Mouse (Mus musculus) lung, adult 2 months (tissue): ENCODE results near the gene Serf2. TPM values are rescaled to one million over a fixed set of nuclear protein-coding genes. Genes with fewer than 3 reads are reported as not detected.

ENCODE experiments used
- DNase-seq: peaks from one replicate; pipeline ENCODE4 v3.0.0; 2022
- H3K4me1 ChIP-seq: fragments of 200-500 bp; 2 replicates; pipeline ENCODE4 v1.6.1; 2011; ENCODE audit warnings: low read length; ENCODE audit not compliant: control insufficient read depth, insufficient read depth
- H3K4me3 ChIP-seq: fragments of 200-500 bp; replicated peaks from 2 replicates; pipeline ENCODE3; 2011; ENCODE audit warnings: low read depth, mild to moderate bottlenecking, control low read depth, low read length; ENCODE audit errors: extremely low read depth
- CTCF ChIP-seq: fragments of 200-500 bp; IDR thresholded peaks from 2 replicates; pipeline ENCODE4 v1.5.1; 2011; ENCODE audit warnings: mild to moderate bottlenecking, low read length, control low read depth; ENCODE audit not compliant: insufficient read depth
- POLR2A ChIP-seq: fragments of 200-500 bp; IDR thresholded peaks from 2 replicates; pipeline ENCODE4 v1.6.1; 2011; ENCODE audit warnings: low read depth, mild to moderate bottlenecking, control low read depth, low read length, borderline replicate concordance; ENCODE audit errors: extremely low read depth
- WGBS: fragments of 180-500 bp; shearing (Covaris S2); methylation state at CpG from one replicate; pipeline ENCODE4 v1.1.7; 2018; 5-methylcytosine and 5-hydroxymethylcytosine counted together
- polyA plus RNA-seq: library from polyadenylated mRNA; depleted of rRNA; stranded (reverse); fragments of >200 nt; gene quantifications from 2 replicates; pipeline ENCODE4 v1.2.3, GENCODE M21; 2012

Serf2 gene
- polyA plus RNA-seq, 1 experiment = 315 TPM

GRCm38 (mm10) chr2:121444178-121444577 lies 4.8 kb upstream of the Serf2 start, which contains the start of gene Ell3:
TSS of gene Ell3 (minus strand) at chr2:121444278.
- TF ChIP-seq POLR2A = no peak
- no peak for TF ChIP-seq CTCF
- H3K4me3 ChIP-seq = no peak within 1 kb of the TSS
- 0 out of 2 replicates have a peak, but pooled peaks cover 2% of the 10 kb centered on the region for H3K4me1 ChIP-seq
- WGBS = 94% methylated on average over 1 of the region's 1 CpGs
- no peak for DNase-seq

DNA sequence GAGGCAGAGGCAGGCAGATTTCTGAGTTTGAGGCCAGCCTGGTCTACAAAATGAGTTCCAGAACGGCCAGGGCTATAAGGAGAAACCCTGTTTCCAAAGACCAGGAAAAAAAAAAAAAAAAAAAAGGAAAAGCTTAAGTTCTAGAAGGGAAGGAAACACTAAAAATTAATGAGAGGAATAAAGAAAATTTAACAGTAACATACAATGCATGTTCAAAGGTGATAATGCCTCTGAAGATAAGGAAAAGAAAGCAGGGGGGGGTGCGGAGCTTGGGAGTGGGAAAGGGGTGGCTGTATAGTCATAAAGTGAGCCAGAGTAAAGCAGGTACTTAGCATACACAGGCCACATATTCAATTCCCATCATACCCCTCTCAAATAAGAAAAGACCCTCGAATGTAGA lies 3.9 kb upstream of the Serf2 start:
- TF ChIP-seq CTCF = no peak
- no peak for TF ChIP-seq POLR2A
- 81% methylated on average over 3 of the region's 3 CpGs for WGBS
- Histone ChIP-seq H3K4me3 (no peak overlapping the region), H3K4me1 (0 out of 2 replicates have a peak, but pooled peaks cover 2% of the 10 kb centered on the region)
- no peak for DNase-seq

GRCm38 (mm10) chr2:121446506-121446905 lies 2.5 kb upstream of the Serf2 start:
- no peak for DNase-seq
- TF ChIP-seq POLR2A (no peak), CTCF (no peak)
- H3K4me1 ChIP-seq = peaks cover 2% of the 10 kb centered on the region; the same call in 1 of the 2 replicates
- WGBS = 85% methylated on average over 4 of the region's 4 CpGs
- H3K4me3 ChIP-seq = no peak overlapping the region

DNA sequence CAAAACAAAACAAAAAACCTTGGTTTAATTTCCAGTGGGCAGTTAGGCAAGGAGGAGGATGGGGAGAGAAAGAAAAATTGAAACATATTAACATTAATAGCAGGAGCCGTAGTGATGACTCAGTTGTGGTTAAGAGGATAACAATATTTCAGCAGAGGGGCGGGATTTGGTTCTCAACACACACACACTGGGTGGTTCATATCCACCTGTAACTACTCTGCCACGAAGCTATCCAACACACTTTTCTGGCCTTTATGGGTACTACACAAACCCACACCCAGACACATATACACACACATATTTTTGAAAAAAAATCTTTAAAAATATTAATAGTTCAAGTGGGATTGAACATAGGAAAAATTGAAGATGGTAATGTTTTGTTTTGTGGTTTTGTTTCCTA lies 2.0 kb upstream of the Serf2 start:
- 74% methylated on average over 3 of the region's 3 CpGs for WGBS
- no peak for DNase-seq
- TF ChIP-seq CTCF = no peak
- Histone ChIP-seq H3K4me3 (no peak overlapping the region), H3K4me1 (peaks cover under 1% of the 10 kb centered on the region; the same call in 1 of the 2 replicates)

- DNase-seq = no peak
- Histone ChIP-seq H3K4me1 (no peaks in the 10 kb centered on the region; the same call in 1 of the 2 replicates), H3K4me3 (peak overlapping the region; percentile 79)
- WGBS = 8% methylated on average over 9 of the region's 9 CpGs
- no peak for TF ChIP-seq POLR2A
- TF ChIP-seq CTCF = no peak
These were observed 859 bp upstream of the Serf2 start for GRCm38 (mm10) chr2:121448136-121448535.

DNA sequence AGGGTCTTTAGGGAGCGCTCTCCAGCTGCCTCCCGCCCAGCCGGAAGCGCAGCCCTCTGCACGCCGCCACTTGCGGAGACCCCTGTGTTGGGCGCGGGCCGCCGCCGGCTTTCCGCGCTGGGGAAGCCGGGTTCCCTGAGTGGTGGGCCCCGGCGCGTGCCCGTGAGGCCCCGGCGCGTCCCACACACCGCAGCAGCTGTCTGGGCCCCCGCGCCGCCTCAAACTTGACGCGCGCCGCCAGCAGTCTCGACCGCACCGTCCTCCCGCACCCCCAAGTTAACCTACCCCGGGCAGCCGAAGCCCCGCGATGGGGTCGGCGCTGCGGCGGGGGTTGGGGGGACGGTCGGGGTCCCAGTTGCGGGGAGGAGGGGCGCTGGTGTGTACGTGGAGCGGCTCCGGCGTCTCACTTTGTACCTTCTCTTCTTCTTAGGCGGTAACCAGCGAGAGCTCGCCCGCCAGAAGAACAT lies 583 bp downstream of the Serf2 start:
- TF ChIP-seq POLR2A = no peak
- TF ChIP-seq CTCF = no peak
- peak overlapping the region; percentile 97 for H3K4me3 ChIP-seq
- DNase-seq = no peak
- no peaks in the 10 kb centered on the region; the same call in 1 of the 2 replicates for H3K4me1 ChIP-seq
- WGBS = under 1% methylated on average over 54 of the region's 54 CpGs

- 1% methylated on average over 7 of the region's 7 CpGs for WGBS
- Histone ChIP-seq H3K4me3 (peak overlapping the region; percentile 97), H3K4me1 (no peaks in the 10 kb centered on the region; the same call in 1 of the 2 replicates)
- TF ChIP-seq POLR2A = no peak
- no peak for TF ChIP-seq CTCF
- peak; percentile 35 for DNase-seq
These were observed 1.1 kb downstream of the Serf2 start for GRCm38 (mm10) chr2:121450093-121450492.

DNA sequence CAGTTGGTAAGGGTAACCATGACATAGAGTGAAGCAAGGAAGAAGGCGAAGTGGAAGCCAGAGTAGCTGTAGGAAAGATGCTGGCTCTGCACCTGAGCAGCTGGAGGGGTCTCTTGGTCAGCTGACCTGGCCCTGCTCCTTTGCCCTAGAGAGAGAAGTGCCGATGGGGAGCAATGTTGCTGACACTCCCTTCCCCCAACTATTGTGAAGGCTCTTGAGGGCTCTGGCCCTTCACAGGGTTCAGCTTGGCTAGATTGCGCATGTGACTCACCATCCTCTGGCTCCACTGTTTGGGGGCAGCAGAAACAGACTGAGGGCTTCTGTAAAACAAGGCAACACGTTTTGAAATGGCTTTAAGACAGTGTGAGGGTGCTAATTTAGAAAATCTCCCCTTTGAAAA lies 3.4 kb downstream of the Serf2 start:
- no peak for DNase-seq
- H3K4me1 ChIP-seq = peaks cover 3% of the 10 kb centered on the region; the same call in 1 of the 2 replicates
- 61% methylated on average over 4 of the region's 4 CpGs for WGBS
- no peak overlapping the region for H3K4me3 ChIP-seq
- TF ChIP-seq CTCF (no peak), POLR2A (no peak)

- DNase-seq = no peak
- Histone ChIP-seq H3K4me1 (peaks cover 3% of the 10 kb centered on the region; the same call in 1 of the 2 replicates), H3K4me3 (no peak within 1 kb of the TSS)
- WGBS = 42% methylated on average over 4 of the region's 4 CpGs
- TF ChIP-seq POLR2A = no peak
These were observed 4.0 kb downstream of the Serf2 start, which contains the start of gene Hypk for GRCm38 (mm10) chr2:121452990-121453389. TSS of gene Hypk (plus strand) at chr2:121453290.

- H3K4me3 ChIP-seq = no peak overlapping the region
- 83% methylated on average over 6 of the region's 6 CpGs for WGBS
- peaks cover 3% of the 10 kb centered on the region; the same call in 1 of the 2 replicates for H3K4me1 ChIP-seq
- DNase-seq = no peak
- TF ChIP-seq CTCF (no peak), POLR2A (no peak)
These were observed 4.9 kb downstream of the Serf2 start for GRCm38 (mm10) chr2:121453917-121454316.

DNA sequence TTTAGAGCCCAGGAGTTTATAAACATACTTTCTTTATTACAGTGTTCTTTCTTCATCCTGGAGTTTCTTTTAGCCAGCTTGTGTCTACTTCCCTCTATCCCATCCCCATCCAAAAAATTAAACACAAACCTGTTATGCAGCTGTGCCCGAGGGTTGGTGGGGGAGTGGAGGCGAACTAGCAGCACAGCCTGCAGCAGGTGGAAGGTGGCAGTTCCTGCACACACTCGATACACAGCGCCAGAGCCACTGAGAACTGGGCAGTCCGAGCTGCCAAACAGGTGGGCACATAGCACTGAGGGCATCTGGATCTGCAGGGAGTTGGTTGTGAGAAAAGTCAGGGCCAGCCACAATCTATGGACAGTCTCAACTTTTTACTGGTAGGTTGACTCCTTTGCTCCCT lies 6.5 kb downstream of the Serf2 start:
- Histone ChIP-seq H3K4me3 (no peak overlapping the region), H3K4me1 (peaks cover 3% of the 10 kb centered on the region; the same call in 1 of the 2 replicates)
- 78% methylated on average over 5 of the region's 5 CpGs for WGBS
- no peak for DNase-seq
- TF ChIP-seq POLR2A (no peak), CTCF (no peak)
